Mouse (Mus musculus): ENCODE data around the gene Phxr2. TPM values are rescaled to one million over a fixed set of nuclear protein-coding genes. Genes with fewer than 3 reads are reported as not detected.

Gene Phxr2
- polyA plus RNA-seq, 1 experiment from 2014 or later, result not detected

DNA sequence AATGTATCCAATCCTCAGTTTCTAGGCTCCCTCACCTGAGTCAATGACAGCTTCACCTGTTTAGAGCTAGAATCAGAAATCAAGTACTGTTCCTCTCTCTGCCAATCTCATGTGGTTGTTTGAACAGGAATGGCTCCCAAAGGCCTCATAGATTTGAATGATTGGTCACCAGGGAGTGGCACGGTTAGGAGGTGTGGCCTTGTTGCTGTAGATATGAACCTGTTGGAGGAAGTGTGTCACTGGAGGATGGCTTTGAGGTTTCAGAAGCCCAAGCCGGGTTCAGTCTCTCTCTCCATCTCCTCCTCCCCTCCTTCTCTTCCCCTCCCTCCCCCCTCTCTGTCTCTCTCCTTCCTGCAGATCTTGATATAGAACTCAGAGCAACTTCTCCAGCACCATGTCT lies 47.5 kb downstream of the Phxr2 start:
- Histone ChIP-seq H3K9me3 (ENCODE audit: control insufficient read depth, low read length) (no peaks in the 10 kb centered on the region), H3K9ac (ENCODE audit: low read depth, low read length) (no peak overlapping the region), H3K27me3 (replicated peaks; ENCODE audit: control insufficient read depth, insufficient read depth, low read length) (no peaks in the 10 kb centered on the region), H3K4me1 (ENCODE audit: control insufficient read depth, insufficient read depth, low read length) (no peaks in the 10 kb centered on the region), H3K27ac (replicated peaks; ENCODE audit: low read depth, low read length) (no peak overlapping the region), H3K4me3 (ENCODE audit: low read depth, low read length) (no peak overlapping the region), H3K4me2 (ENCODE audit: low read depth, low read length) (no peak overlapping the region), H3K36me3 (ENCODE audit: control insufficient read depth, insufficient read depth, low read length) (no peaks in the 10 kb centered on the region)
- ATAC-seq (ENCODE audit: low read depth), result no peak
- WGBS, result 71% methylated on average over 2 of the region's 2 CpGs
- DNase-seq (ENCODE audit: low spot score), result no peak

DNA sequence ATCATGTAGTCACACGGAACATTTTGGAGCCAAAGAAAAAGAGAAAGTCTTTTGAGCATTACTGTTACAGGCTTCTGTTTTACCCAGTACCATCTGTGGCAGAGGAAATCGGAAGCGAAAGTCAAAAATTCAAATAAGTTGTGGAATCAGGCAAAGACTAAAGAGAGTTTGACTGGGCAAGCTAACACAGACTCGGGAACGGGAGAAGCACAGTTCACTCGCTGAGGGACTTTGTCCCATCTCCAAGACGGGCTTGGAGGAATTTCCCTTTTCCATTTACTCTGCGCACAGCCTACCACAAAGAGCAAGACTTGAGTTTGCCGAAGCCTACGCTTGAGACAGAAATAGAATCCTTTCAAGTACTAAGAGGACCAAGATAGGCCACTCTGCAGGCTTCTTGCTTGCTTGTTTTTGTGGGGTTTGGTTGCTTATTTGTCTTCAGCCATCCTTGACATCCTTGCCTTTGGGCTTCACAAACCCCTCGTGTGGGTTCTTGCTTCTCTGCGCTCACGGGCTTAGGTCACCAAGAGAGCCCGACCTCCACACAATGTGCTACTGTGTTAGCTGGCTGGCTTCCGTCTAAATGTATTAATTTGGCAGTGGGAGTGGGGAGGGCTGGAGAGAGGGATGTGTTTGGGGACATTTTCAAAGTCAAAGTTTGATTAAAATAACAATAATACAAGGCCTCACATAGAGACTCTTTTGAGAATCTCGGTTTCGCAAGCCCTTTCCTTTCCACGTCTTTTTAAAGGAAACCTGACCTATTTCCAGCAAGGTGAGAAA lies 49.8 kb downstream of the Phxr2 start:
- ATAC-seq (ENCODE audit: low read depth) (no peak), DNase-seq (ENCODE audit: low spot score) (no peak)

More for the DNA sequence above, 49.8 kb downstream of the Phxr2 start:
- Histone ChIP-seq H3K9me3 (ENCODE audit: control insufficient read depth, low read length) (no peaks in the 10 kb centered on the region), H3K4me2 (ENCODE audit: low read depth, low read length) (no peak overlapping the region), H3K4me1 (ENCODE audit: control insufficient read depth, insufficient read depth, low read length) (no peaks in the 10 kb centered on the region), H3K4me3 (ENCODE audit: low read depth, low read length) (no peak overlapping the region), H3K27ac (replicated peaks; ENCODE audit: low read depth, low read length) (no peak overlapping the region), H3K27me3 (replicated peaks; ENCODE audit: control insufficient read depth, insufficient read depth, low read length) (no peaks in the 10 kb centered on the region), H3K9ac (ENCODE audit: low read depth, low read length) (no peak overlapping the region), H3K36me3 (ENCODE audit: control insufficient read depth, insufficient read depth, low read length) (no peaks in the 10 kb centered on the region)
- WGBS, result 63% methylated on average over 18 of the region's 18 CpGs

Other genes with a start within 250 kb of the Phxr2 start
- gene Atp2b1, start 211.9 kb downstream of the Phxr2 start, polyA plus RNA-seq (2014; fragmentation: Nextera tagmentation; extraction: Ambion mirVana), result 105 and 121 TPM in 2 replicates
- 18.9 and 22.5 TPM in 2 replicates for gene Poc1b, start 19.3 kb downstream of the Phxr2 start, polyA plus RNA-seq (2014; fragmentation: Nextera tagmentation; extraction: Ambion mirVana)
- gene Galnt4, start 18.2 kb downstream of the Phxr2 start, polyA plus RNA-seq (2014; fragmentation: Nextera tagmentation; extraction: Ambion mirVana), result 14.7 and 16.2 TPM in 2 replicates
- gene Dusp6, start 136.9 kb upstream of the Phxr2 start, polyA plus RNA-seq (2014; fragmentation: Nextera tagmentation; extraction: Ambion mirVana), result 65.2 and 79.7 TPM in 2 replicates